Mouse (Mus musculus) kidney, adult 2 months (tissue): ENCODE data around the gene Alyref.
A peak's percentile ranks its signal among the peaks of the same experiment; 100 is the strongest.

Experiments used
- CTCF ChIP-seq: fragments of 200-500 bp; conservative IDR thresholded peaks from 2 replicates; pipeline ENCODE4 v1.5.1; 2011; ENCODE audit warnings: low read depth, mild to moderate bottlenecking, control low read depth, low read length, moderate library complexity, mixed read lengths; ENCODE audit not compliant: insufficient read depth, insufficient read length
- POLR2A ChIP-seq: fragments of 200-500 bp; IDR thresholded peaks from one replicate; pipeline ENCODE4 v1.6.1; 2011; ENCODE audit warnings: low read depth, low read length, control low read depth

DNA sequence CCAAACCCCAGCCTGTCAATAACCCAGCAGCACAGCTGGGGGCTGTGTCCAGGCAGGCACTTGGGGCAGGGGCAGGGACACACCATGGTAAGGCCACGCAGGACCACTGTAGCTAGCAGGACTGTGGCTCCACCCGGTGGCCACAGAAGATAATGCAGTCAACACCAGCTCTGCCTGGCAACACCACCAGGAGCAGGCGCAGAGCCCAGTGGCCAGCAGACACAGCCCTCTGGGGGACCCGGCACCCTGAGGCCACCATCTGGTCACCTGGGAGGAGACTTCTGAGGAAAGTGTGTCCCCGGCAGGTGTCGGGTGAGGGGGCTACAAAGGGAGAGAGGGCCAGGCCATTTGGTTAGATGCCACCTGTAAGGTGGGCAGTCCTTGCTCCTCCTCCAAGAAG, 14.6 kb upstream of the Alyref start:
- no peak for TF ChIP-seq POLR2A
- TF ChIP-seq CTCF = peak; percentile 84
